Mouse (Mus musculus) layer of hippocampus, adult 6 months (tissue): ENCODE results near the gene Lgals8. TPM values are rescaled to one million over a fixed set of nuclear protein-coding genes. Genes with fewer than 3 reads are reported as not detected.

ENCODE experiments used
- long read RNA-seq, 2 experiments: library from polyadenylated mRNA; unstranded; transcript quantifications; one replicate each; pipeline ENCODE4 v2.0.0; 2019 to 2020
- polyA plus RNA-seq: library from polyadenylated mRNA; unstranded; fragments of <200 nt; fragmentation: Nextera tagmentation; gene quantifications from 2 replicates; pipeline ENCODE4 v1.2.3, GENCODE M21; 2021

Lgals8 gene
- 15.3 and 16.2 TPM in 2 replicates for polyA plus RNA-seq
- long read RNA-seq, experiment 1, transcript Lgals8-201 (10 exons, 2,736 nt), result minor isoform, 6 of 42 reads
- long read RNA-seq, experiment 1, transcript Lgals8-208 (10 exons, 1,148 nt), result minor isoform, 6 of 42 reads
- long read RNA-seq, experiment 1, transcript Lgals8-202 (10 exons, 2,792 nt), result major isoform, 20 of 42 reads
- long read RNA-seq, experiment 1, partial matches to known transcripts, result 3 of 42 reads
- long read RNA-seq, experiment 1, other reads (novel, unspliced or antisense), result 6 of 42 reads
- long read RNA-seq, experiment 2, transcript Lgals8-208 (10 exons, 1,148 nt), result minor isoform, 14 of 144 reads
- long read RNA-seq, experiment 2, transcript Lgals8-201 (10 exons, 2,736 nt), result minor isoform, 28 of 144 reads
- long read RNA-seq, experiment 2, transcript Lgals8-202 (10 exons, 2,792 nt), result major isoform, 67 of 144 reads
- long read RNA-seq, experiment 2, partial matches to known transcripts, result 3 of 144 reads
- long read RNA-seq, experiment 2, other reads (novel, unspliced or antisense), result 29 of 144 reads

DNA sequence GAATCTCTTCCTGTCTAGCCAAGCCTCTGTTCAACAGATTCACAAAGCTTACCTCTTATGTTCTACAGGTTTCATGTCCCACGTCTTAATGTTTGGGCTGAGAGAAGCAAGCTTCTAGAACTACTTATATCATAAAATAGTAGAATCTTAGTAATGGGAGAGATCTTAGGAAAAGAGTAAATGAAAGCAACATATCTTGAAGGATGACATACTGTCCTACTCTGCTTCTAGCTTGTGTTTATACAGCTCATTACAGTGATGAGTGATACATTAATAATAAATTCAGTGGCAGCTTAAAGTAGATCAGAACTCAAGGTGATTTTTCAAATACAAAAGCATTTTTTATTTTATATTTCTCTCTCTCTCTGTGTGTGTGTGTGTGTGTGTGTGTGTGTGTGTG lies at the start of gene Lgals8:
Lgals8 (minus strand) TSS at position 101 of the 400 bp plus-strand sequence.

DNA sequence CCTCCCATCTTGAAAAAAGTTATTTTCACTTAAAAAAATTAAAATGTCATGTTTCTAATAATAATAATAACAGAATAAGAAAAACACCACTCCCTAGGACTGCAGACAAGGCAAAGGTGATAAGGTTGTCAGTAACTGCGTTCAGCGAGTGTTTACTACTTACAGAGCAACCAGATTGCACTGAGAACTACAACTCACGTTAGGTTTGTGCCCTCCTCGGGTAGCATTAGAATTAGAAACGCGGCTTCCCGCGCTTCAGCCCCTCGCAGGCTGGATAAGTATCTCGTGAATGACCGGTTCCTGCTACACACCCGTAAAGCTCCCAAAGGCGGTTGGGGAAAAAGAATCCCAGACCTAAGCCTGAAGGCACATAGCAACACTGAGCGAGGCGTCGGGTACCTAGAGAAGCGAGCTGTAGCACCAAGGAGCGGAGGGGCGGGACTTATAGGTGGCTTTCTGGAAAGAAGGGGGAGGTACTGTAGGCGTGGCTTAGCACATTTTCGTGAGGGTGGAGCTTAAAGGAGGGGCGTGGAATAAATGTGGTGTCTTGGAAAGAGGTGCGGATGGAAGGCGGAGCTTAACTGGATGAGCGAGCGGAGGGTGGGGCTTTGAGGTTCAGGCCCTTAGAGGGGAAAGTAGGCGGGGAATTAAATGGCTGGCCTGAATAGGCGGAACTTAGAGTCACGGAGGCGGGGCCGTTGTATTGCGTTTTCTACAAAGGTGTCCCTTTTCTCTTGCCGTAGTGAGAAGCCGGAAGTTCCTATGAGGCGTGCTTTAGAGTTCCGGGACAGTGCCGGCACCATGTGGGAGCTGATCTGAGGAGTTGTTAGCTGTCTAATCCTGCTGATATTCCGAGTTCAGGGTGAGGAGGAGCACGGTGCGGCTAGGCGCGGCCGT lies 69.9 kb downstream of the Lgals8 start, which contains the start of gene Heatr1:
Heatr1 (plus strand) TSS at position 419 of the 897 bp plus-strand sequence.

Other genes with a start within 250 kb of the Lgals8 start
- 1.1 and 1.7 TPM in 2 replicates for gene Mtr, start 206.8 kb downstream of the Lgals8 start, polyA plus RNA-seq
- gene Actn2, start 124.2 kb downstream of the Lgals8 start, polyA plus RNA-seq, result 12.3 and 12.6 TPM in 2 replicates
- 7.9 and 10.5 TPM in 2 replicates for gene Heatr1, start 69.9 kb downstream of the Lgals8 start, polyA plus RNA-seq
- gene Edaradd, start 55.5 kb upstream of the Lgals8 start, polyA plus RNA-seq, result 0.19 and 0.25 TPM in 2 replicates
- 5.6 and 7.5 TPM in 2 replicates for gene Ero1lb, start 100.9 kb upstream of the Lgals8 start, polyA plus RNA-seq